ENCODE assay signal across 13 mouse cellular contexts in the genomic region with DNA sequence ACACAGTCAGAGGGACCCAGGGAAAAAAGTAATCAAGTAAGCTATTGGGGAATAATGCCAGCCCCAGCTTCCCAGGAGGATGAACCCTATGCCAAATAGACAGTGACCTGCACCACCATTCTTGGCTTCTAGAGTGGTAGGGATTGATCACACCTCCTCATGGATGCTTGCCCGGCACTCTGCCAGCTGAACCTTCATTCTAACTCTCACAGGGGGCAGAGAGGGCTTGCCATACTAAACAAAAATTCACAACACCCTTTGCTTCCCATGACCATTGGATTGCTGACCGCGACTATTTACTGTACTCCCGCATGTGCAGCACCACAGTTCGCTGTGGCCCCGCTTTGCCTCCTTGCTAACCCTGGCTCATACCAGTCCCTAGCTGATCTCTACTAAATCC.
"Had no signal": no experiment of that assay in that cellular context is flagged by ENCODE, and none has a peak within 500 bp of the region (broad histone marks: within the 10 kb centered on the region; RNA-seq: fewer than 3 reads in every experiment).

No protein-coding gene starts in this region.

- H3K27me3 ChIP-seq: intestine, embryonic 15.5 days; liver, embryonic 13.5 days; midbrain, embryonic 15.5 days; neural tube, embryonic 13.5 days had no signal

- H3K36me3 ChIP-seq: intestine, embryonic 15.5 days; limb, embryonic 10.5 days; liver, embryonic 13.5 days; midbrain, embryonic 15.5 days; neural tube, embryonic 13.5 days had no signal

- DNase-seq: liver, embryonic 13.5 days; liver, postnatal 0 days; retina, postnatal 1 day; right cerebral cortex, postnatal 4 days; spleen, adult 18-20 months; thymus, adult 2 months; thymus, postnatal 25 days had no signal

- H3K9ac ChIP-seq: intestine, embryonic 15.5 days; liver, embryonic 13.5 days; liver, postnatal 0 days; midbrain, embryonic 15.5 days; neural tube, embryonic 13.5 days had no signal

- H3K9me3 ChIP-seq: intestine, embryonic 15.5 days; limb, embryonic 10.5 days; liver, embryonic 13.5 days; midbrain, embryonic 15.5 days; neural tube, embryonic 13.5 days had no signal

- H3K4me3 ChIP-seq: intestine, embryonic 15.5 days; left cerebral cortex, adult 2 months; limb, embryonic 10.5 days; liver, embryonic 13.5 days; midbrain, embryonic 15.5 days; neural tube, embryonic 13.5 days had no signal

- H3K4me2 ChIP-seq: intestine, embryonic 15.5 days; liver, embryonic 13.5 days; midbrain, embryonic 11.5 days; midbrain, embryonic 15.5 days; neural tube, embryonic 13.5 days had no signal

- ATAC-seq: intestine, embryonic 15.5 days; liver, postnatal 0 days; midbrain, embryonic 15.5 days had no signal

- H3K27ac ChIP-seq: intestine, embryonic 15.5 days; left cerebral cortex, adult 2 months; limb, embryonic 10.5 days; liver, embryonic 13.5 days; midbrain, embryonic 15.5 days; neural tube, embryonic 13.5 days had no signal
